Mouse (Mus musculus) lung, embryonic 16.5 days (tissue): ENCODE data around the gene Cyp4v3. TPM values are rescaled to one million over a fixed set of nuclear protein-coding genes. Genes with fewer than 3 reads are reported as not detected.

ENCODE experiments used
- ATAC-seq: fragments of 200-750 bp; cut with Nextera tagmentation; 2 replicates; pipeline ENCODE4 v1.8.0; 2017; ENCODE audit warnings: low read depth, mild to moderate bottlenecking, moderate library complexity
- H3K27ac ChIP-seq: fragments of 300-500 bp; sonication (generic); 2 replicates; pipeline ENCODE4 v1.5.1; 2014; ENCODE audit warnings: mild to moderate bottlenecking, control low read depth, low read length
- H3K27me3 ChIP-seq: fragments of 300-500 bp; sonication (generic); 2 replicates; pipeline ENCODE4 v1.6.1; 2014; ENCODE audit warnings: low read depth, low read length, mixed read lengths; ENCODE audit not compliant: control insufficient read depth, insufficient read depth
- H3K36me3 ChIP-seq: fragments of 300-500 bp; sonication (generic); 2 replicates; pipeline ENCODE4 v1.6.1; 2014; ENCODE audit warnings: low read length; ENCODE audit not compliant: control insufficient read depth, insufficient read depth
- H3K4me1 ChIP-seq: fragments of 300-500 bp; sonication (generic); replicated peaks from 2 replicates; pipeline ENCODE4 v1.6.1; 2014; ENCODE audit warnings: low read length, mixed read lengths; ENCODE audit not compliant: control insufficient read depth, insufficient read depth
- H3K4me2 ChIP-seq: fragments of 300-500 bp; sonication (generic); 2 replicates; pipeline ENCODE4 v1.6.1; 2014; ENCODE audit warnings: low read depth, low read length, control low read depth
- H3K4me3 ChIP-seq: fragments of 300-500 bp; sonication (generic); 2 replicates; pipeline ENCODE4 v1.5.1; 2014; ENCODE audit warnings: mild to moderate bottlenecking, low read length, control low read depth
- H3K9ac ChIP-seq: fragments of 300-500 bp; sonication (generic); 2 replicates; pipeline ENCODE4 v1.6.1; 2014; ENCODE audit warnings: low read length, control low read depth
- H3K9me3 ChIP-seq: fragments of 300-500 bp; sonication (generic); 2 replicates; pipeline ENCODE4 v1.6.1; 2016; ENCODE audit warnings: low read length; ENCODE audit not compliant: control insufficient read depth
- WGBS: fragments of 180-500 bp; shearing (Covaris S2); extraction: QIAGEN DNeasy Blood & Tissue Kit; methylation state at CpG from one replicate; pipeline ENCODE4 v1.1.7; 2014; 5-methylcytosine and 5-hydroxymethylcytosine counted together
- polyA plus RNA-seq: library from polyadenylated mRNA; unstranded; fragments of >200 nt; fragmentation: Nextera tagmentation; extraction: Ambion mirVana; gene quantifications from 2 replicates; pipeline ENCODE4 v1.2.1, GENCODE M21; 2015

Cyp4v3 gene
- polyA plus RNA-seq, 1 experiment from 2014 or later = 1.4 TPM

DNA sequence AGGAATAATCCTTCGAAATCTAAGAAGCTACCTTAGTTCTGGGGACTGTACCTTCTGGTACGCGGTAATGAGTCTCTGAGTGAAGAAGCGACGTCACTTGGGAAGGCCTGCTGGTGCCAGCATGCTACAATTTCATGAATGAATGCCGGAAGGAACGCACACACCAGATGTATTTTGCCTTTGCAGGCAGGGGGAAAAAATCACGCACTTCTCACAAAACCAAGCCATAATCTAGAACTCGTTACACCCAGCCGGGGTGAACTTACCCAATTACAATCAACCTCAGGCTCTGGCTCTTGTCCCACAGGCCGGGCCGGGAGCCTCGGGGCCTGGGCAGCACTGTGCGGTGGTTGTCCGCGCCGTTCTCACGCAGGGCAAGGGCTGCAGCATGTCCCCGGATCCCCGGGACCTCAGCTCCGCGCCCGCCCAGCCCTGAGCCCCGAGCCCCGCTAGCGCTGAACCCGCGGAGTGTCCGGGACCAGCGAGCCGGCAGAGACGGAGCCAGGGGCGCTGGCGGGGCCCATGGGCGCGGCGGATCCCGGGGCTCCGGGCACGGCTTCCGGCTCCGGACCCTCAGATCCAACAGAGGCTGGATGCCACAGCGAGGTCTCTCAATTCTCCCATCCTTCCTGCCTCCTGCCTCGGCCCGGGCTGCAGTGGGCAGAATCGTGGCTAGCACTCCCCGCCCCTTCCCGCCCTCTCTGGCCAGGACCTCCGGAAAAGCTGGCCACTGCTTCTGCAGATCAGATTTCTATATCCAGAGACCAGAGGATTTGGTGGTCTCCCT lies 25.3 kb upstream of the Cyp4v3 start:
- ATAC-seq = peak; percentile 87
- H3K9me3 ChIP-seq = no peaks in the 10 kb centered on the region
- H3K4me2 ChIP-seq = peak overlapping the region; percentile 93
- H3K27ac ChIP-seq = peak overlapping the region; percentile 43
- H3K4me3 ChIP-seq = peak overlapping the region; percentile 73
- 0 out of 2 replicates have a peak, but pooled peaks cover 2% of the 10 kb centered on the region for H3K36me3 ChIP-seq
- peak overlapping the region; percentile 83 for H3K9ac ChIP-seq
- H3K27me3 ChIP-seq = no peaks in the 10 kb centered on the region
- WGBS = 3% methylated on average over 48 of the region's 49 CpGs
- peaks cover 6% of the 10 kb centered on the region for H3K4me1 ChIP-seq

GRCm38 (mm10) chr8:45355809-45356208 lies 22.8 kb upstream of the Cyp4v3 start:
- no peak overlapping the region for H3K4me2 ChIP-seq
- no peak for ATAC-seq
- 84% methylated on average over 6 of the region's 6 CpGs for WGBS

DNA sequence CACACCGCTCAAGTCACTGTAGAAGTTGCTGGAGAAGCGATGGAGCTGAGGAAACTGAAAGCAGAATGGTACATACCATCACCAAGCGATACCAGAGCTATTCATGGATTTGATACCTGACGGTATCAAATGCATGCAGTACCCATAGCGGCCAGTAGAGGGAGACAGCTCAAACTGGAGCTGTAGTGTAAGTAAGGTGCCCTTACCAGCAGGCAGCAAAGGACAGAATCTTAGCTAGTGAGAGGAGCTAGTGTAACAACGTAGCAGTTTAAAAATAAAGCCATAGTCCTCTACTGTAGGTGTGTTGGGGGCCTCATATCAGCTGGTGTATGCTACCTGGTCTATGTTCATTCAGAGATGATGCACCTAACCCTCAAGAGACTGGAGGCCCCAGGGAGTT lies 12.0 kb upstream of the Cyp4v3 start:
- H3K4me1 ChIP-seq = no peaks in the 10 kb centered on the region
- WGBS = 16% methylated on average over 6 of the region's 6 CpGs

More at GRCm38 (mm10) chr8:45355809-45356208, 22.8 kb upstream of the Cyp4v3 start:
- 0 out of 2 replicates have a peak, but pooled peaks cover 2% of the 10 kb centered on the region for H3K36me3 ChIP-seq
- no peaks in the 10 kb centered on the region for H3K9me3 ChIP-seq
- H3K27ac ChIP-seq = no peak overlapping the region
- H3K4me1 ChIP-seq = peaks cover 6% of the 10 kb centered on the region
- H3K27me3 ChIP-seq = no peaks in the 10 kb centered on the region
- no peak overlapping the region for H3K4me3 ChIP-seq
- no peak overlapping the region for H3K9ac ChIP-seq

DNA sequence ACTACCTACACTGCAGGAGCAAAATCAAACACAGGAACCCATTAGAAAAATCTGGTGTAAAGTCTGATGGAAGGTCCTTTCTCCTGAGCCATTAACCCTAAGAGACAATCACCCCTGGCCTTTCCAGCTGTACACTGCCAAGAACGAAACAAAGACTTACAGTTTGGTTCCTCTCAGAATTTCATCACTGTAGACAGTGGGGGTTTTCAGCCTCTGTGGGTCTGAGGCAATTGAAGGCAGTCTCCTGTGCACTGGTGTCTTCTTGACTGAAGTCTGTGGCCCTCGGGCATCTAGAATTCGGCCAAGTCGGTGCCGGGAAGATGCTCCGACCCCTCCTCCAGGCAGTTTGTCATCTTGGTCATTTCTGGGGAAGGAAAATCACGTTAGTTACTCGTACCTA lies 11.3 kb upstream of the Cyp4v3 start:
- H3K27me3 ChIP-seq = no peaks in the 10 kb centered on the region
- H3K36me3 ChIP-seq = peaks cover 12% of the 10 kb centered on the region; the same call in 1 of the 2 replicates
- no peaks in the 10 kb centered on the region for H3K4me1 ChIP-seq
- no peak overlapping the region for H3K27ac ChIP-seq
- no peaks in the 10 kb centered on the region for H3K9me3 ChIP-seq
- ATAC-seq = no peak
- H3K9ac ChIP-seq = no peak overlapping the region
- no peak overlapping the region for H3K4me3 ChIP-seq
- WGBS = 93% methylated on average over 8 of the region's 8 CpGs
- H3K4me2 ChIP-seq = no peak overlapping the region

More for the DNA sequence above, 12.0 kb upstream of the Cyp4v3 start:
- Histone ChIP-seq H3K27me3 (no peaks in the 10 kb centered on the region), H3K9ac (no peak overlapping the region), H3K9me3 (no peaks in the 10 kb centered on the region), H3K4me2 (no peak overlapping the region), H3K4me3 (no peak overlapping the region), H3K36me3 (peaks cover 12% of the 10 kb centered on the region; the same call in 1 of the 2 replicates), H3K27ac (no peak overlapping the region)
- no peak for ATAC-seq

DNA sequence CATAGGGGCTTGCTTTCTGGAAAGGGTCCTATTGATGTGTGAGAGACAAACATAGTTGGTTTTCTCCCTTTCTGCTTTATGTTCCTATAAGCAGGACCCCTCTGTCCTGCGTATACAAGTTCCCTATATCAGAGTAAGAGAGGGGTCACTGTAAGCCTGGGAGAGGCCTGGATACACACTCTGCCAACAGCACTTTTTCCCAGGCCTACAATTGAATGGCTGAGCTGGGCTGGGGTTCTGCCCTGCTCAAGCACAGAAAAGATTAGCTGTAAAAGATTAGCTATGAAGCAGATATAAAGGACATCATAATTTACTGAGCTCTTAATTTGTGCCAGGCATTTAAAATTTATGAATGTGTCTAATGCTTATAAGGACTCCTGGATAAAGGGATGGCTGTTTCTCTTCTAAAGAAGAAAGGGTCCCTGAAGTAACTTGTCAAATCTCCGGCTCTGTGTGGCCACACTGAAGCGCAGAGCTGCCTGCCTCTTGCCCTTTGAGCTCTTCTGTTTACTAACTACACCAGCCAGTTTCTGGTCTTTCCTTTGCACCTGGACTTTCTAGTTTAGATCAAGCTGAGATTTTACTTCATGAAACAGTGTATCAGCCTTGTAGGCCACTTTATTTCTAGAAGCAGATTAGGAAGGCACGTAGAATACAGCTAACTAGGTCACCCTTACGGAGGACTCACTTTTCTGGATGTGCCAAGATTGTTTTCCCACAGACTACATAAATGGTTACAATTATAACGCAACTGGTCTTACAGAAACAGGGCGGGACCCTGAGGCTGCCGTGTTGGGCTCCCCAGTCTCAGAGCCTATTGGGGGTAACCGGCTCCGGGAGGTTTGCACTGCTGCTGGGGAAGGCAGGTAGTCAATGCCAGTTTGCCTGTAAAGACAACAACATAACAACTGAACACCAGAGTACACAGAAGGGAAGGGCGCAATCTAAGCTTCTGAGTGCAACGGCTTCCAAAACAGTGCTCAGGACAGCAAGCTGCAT lies 8.9 kb upstream of the Cyp4v3 start:
- Histone ChIP-seq H3K9me3 (no peaks in the 10 kb centered on the region), H3K36me3 (peaks cover 6% of the 10 kb centered on the region; the same call in 1 of the 2 replicates), H3K27me3 (no peaks in the 10 kb centered on the region), H3K27ac (no peak overlapping the region), H3K4me2 (no peak overlapping the region), H3K4me3 (no peak overlapping the region), H3K4me1 (no peaks in the 10 kb centered on the region), H3K9ac (no peak overlapping the region)
- no peak for ATAC-seq
- 86% methylated on average over 12 of the region's 12 CpGs for WGBS

GRCm38 (mm10) chr8:45333493-45333892 lies 477 bp upstream of the Cyp4v3 start:
- no peaks in the 10 kb centered on the region for H3K27me3 ChIP-seq
- no peaks in the 10 kb centered on the region for H3K36me3 ChIP-seq
- peak overlapping the region; percentile 75 for H3K9ac ChIP-seq
- peak overlapping the region; percentile 73 for H3K4me3 ChIP-seq
- H3K27ac ChIP-seq = no peak overlapping the region
- H3K4me2 ChIP-seq = peak overlapping the region; percentile 95
- peak; percentile 61 for ATAC-seq
- WGBS = 2% methylated on average over 8 of the region's 8 CpGs
- peaks cover 7% of the 10 kb centered on the region; the same call in 1 of the 2 replicates for H3K4me1 ChIP-seq
- H3K9me3 ChIP-seq = no peaks in the 10 kb centered on the region

GRCm38 (mm10) chr8:45330856-45331255 lies 2.2 kb downstream of the Cyp4v3 start:
- no peaks in the 10 kb centered on the region for H3K27me3 ChIP-seq
- 74% methylated on average over 3 of the region's 3 CpGs for WGBS
- no peak overlapping the region for H3K4me2 ChIP-seq
- ATAC-seq = no peak
- H3K4me1 ChIP-seq = peaks cover 7% of the 10 kb centered on the region; the same call in 1 of the 2 replicates
- H3K4me3 ChIP-seq = no peak overlapping the region
- no peak overlapping the region for H3K9ac ChIP-seq
- no peaks in the 10 kb centered on the region for H3K36me3 ChIP-seq
- H3K9me3 ChIP-seq = no peaks in the 10 kb centered on the region
- no peak overlapping the region for H3K27ac ChIP-seq

- no peaks in the 10 kb centered on the region for H3K9me3 ChIP-seq
- H3K4me3 ChIP-seq = no peak overlapping the region
- WGBS = 81% methylated on average over 6 of the region's 6 CpGs
- no peaks in the 10 kb centered on the region for H3K27me3 ChIP-seq
- H3K4me1 ChIP-seq = peaks cover 7% of the 10 kb centered on the region; the same call in 1 of the 2 replicates
- no peak for ATAC-seq
- H3K36me3 ChIP-seq = no peaks in the 10 kb centered on the region
- no peak overlapping the region for H3K27ac ChIP-seq
- no peak overlapping the region for H3K4me2 ChIP-seq
- no peak overlapping the region for H3K9ac ChIP-seq
These were observed 3.6 kb downstream of the Cyp4v3 start for GRCm38 (mm10) chr8:45329206-45329980.
